Mouse (Mus musculus) embryonic fibroblast, embryonic 13.5 days (primary cell): ENCODE results near the gene Xk.

Experiments
- CTCF ChIP-seq: IDR thresholded peaks from 2 replicates; pipeline ENCODE4 v1.5.1; 2011; ENCODE audit warnings: mild to moderate bottlenecking, control low read depth, low read length, moderate library complexity, borderline replicate concordance; ENCODE audit not compliant: insufficient read depth
- POLR2A ChIP-seq: IDR thresholded peaks from 2 replicates; pipeline ENCODE4 v1.6.1; 2011; ENCODE audit warnings: low read depth, mild to moderate bottlenecking, control low read depth, low read length, moderate library complexity

DNA sequence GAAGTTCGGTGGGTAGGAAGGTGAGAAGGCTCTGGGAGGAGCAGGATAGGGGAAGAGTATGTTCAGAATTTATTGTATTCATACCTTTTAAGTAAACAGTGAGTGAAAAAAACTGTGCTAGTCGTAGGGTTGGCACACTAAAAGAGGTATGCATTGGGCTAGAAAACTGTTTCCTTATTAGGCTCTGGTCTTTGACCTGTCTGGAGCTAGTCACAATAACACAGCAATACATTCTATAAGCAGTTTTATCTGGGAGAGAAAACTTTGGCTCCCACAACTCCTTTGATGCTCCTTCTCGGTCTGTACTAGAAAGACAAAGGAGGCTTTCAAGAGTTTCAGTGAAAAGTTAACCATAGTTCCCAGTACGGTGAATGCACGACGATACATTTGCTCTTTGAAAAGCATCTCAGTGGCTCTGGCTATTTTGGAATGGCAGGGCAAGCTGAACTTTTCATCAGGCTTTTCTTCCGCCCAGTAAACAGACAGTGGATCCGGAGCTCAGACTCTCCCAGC lies 553 bp upstream of the Xk start:
- no peak for TF ChIP-seq POLR2A
- TF ChIP-seq CTCF, result no peak
